Mouse (Mus musculus) spleen, adult 2 months (tissue): Measurements from ENCODE around the gene Dapk2.

Source experiments
- CTCF ChIP-seq: fragments of 200-500 bp; IDR thresholded peaks from 2 replicates; pipeline ENCODE4 v1.5.1; 2011; ENCODE audit warnings: mild to moderate bottlenecking, inconsistent platforms; ENCODE audit not compliant: insufficient read depth, insufficient read length, insufficient replicate concordance; ENCODE audit errors: extremely low read depth
- POLR2A ChIP-seq: fragments of 200-500 bp; IDR thresholded peaks from 2 replicates; pipeline ENCODE4 v1.6.1; 2011; ENCODE audit warnings: low read depth, low read length, inconsistent platforms

DNA sequence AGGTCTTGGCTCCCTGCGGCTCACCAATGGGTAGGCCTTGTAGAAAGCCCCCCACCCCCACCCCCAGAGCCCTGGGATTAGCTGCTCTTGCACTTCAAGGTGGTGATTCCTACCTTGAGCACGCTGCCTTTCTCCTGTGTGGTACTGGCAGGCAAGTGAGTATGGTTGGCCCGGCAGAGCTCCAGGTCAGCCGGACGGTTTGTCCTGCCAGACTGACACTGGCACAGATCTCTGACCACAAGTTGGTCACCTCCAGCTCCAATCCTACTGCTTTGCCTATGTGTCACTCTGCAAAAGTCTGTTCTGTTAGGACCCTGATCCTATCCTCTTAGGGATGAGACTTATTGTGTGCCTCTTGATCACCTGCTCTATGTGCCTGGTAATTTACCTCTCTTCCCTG is 26.5 kb downstream of the Dapk2 start:
- no peak for TF ChIP-seq CTCF
- TF ChIP-seq POLR2A: no peak
